Mouse (Mus musculus) mature B cell (primary cell): ENCODE results near the gene Mbl1.

Experiments
- in situ Hi-C: fragments of 300-500 bp; cut with MboI; formaldehyde crosslinking; loops from 2 replicates; pipeline ENCODE4 v1.14.3; 2019

Mbl1 gene

GRCm38 (mm10) chr14:41151220-41151898 lies at the start of gene Mbl1:
TSS of gene Mbl1 (plus strand) at chr14:41151458.
- in situ Hi-C loops, result no loop called here

- in situ Hi-C loops, result no loop called here
These were observed 49.0 kb upstream of the Mbl1 start for GRCm38 (mm10) chr14:41102269-41102668.

- in situ Hi-C loops, result no loop called here
These were observed 46.3 kb upstream of the Mbl1 start, which contains the start of gene Mat1a for GRCm38 (mm10) chr14:41104853-41105444. TSS of gene Mat1a (plus strand) at chr14:41105035.

GRCm38 (mm10) chr14:41111031-41111668 lies 40.1 kb upstream of the Mbl1 start:
- in situ Hi-C loops, result no loop called here

- in situ Hi-C loops, result no loop called here
These were observed 38.3 kb upstream of the Mbl1 start for GRCm38 (mm10) chr14:41112944-41113343.

- in situ Hi-C loops, result no loop called here
These were observed 35.0 kb upstream of the Mbl1 start for GRCm38 (mm10) chr14:41116271-41116670.

- in situ Hi-C loops, result no loop called here
These were observed 26.6 kb upstream of the Mbl1 start for GRCm38 (mm10) chr14:41124683-41125082.

- in situ Hi-C loops, result no loop called here
These were observed 23.3 kb upstream of the Mbl1 start for GRCm38 (mm10) chr14:41127997-41128396.

GRCm38 (mm10) chr14:41131540-41131939 lies 19.7 kb upstream of the Mbl1 start, which contains the start of gene Sftpa1:
TSS of gene Sftpa1 (plus strand) at chr14:41131782.
- in situ Hi-C loops, result no loop called here

GRCm38 (mm10) chr14:41137006-41137405 lies 14.3 kb upstream of the Mbl1 start:
- in situ Hi-C loops, result no loop called here

- in situ Hi-C loops, result no loop called here
These were observed 10.6 kb upstream of the Mbl1 start for GRCm38 (mm10) chr14:41140686-41141085.

- in situ Hi-C loops, result no loop called here
These were observed 5.2 kb upstream of the Mbl1 start for GRCm38 (mm10) chr14:41146035-41146434.

GRCm38 (mm10) chr14:41146922-41147321 lies 4.3 kb upstream of the Mbl1 start:
- in situ Hi-C loops, result no loop called here

- in situ Hi-C loops, result no loop called here
These were observed 3.9 kb upstream of the Mbl1 start for GRCm38 (mm10) chr14:41147356-41147755.

- in situ Hi-C loops, result no loop called here
These were observed 8.8 kb downstream of the Mbl1 start for GRCm38 (mm10) chr14:41160076-41160475.

- in situ Hi-C loops, result no loop called here
These were observed 9.5 kb downstream of the Mbl1 start for GRCm38 (mm10) chr14:41160743-41161142.

GRCm38 (mm10) chr14:41162663-41163062 lies 11.4 kb downstream of the Mbl1 start:
- in situ Hi-C loops, result no loop called here

- in situ Hi-C loops, result no loop called here
These were observed 16.0 kb downstream of the Mbl1 start for GRCm38 (mm10) chr14:41167278-41167677.

- in situ Hi-C loops, result no loop called here
These were observed 17.3 kb downstream of the Mbl1 start for GRCm38 (mm10) chr14:41168567-41168966.

- in situ Hi-C loops, result no loop called here
These were observed 19.3 kb downstream of the Mbl1 start for GRCm38 (mm10) chr14:41170514-41170913.

- in situ Hi-C loops, result no loop called here
These were observed 23.5 kb downstream of the Mbl1 start for GRCm38 (mm10) chr14:41174802-41175201.

GRCm38 (mm10) chr14:41185059-41185821 lies 34.0 kb downstream of the Mbl1 start, which contains the start of gene Sftpd:
TSS of gene Sftpd (minus strand) at chr14:41185149.
- in situ Hi-C loops, result no loop called here
